Mouse (Mus musculus) frontal cortex, postnatal 25 days (tissue): ENCODE data around the gene Emc4.

Source experiments
- DNase-seq, 2 experiments: peaks; one replicate each; pipeline ENCODE4 v3.0.0; 2022; ENCODE audit warnings: low spot score in 2 of 2

Emc4 gene

GRCm38 (mm10) chr2:112339736-112340135, 28.1 kb downstream of the Emc4 start:
- no peak for DNase-seq

GRCm38 (mm10) chr2:112337211-112337610, 30.6 kb downstream of the Emc4 start:
- no peak for DNase-seq

- DNase-seq: no peak
Observed at GRCm38 (mm10) chr2:112332051-112332898, 35.6 kb downstream of the Emc4 start.

- DNase-seq: no peak
Observed at GRCm38 (mm10) chr2:112328069-112328777, 39.6 kb downstream of the Emc4 start.

DNA sequence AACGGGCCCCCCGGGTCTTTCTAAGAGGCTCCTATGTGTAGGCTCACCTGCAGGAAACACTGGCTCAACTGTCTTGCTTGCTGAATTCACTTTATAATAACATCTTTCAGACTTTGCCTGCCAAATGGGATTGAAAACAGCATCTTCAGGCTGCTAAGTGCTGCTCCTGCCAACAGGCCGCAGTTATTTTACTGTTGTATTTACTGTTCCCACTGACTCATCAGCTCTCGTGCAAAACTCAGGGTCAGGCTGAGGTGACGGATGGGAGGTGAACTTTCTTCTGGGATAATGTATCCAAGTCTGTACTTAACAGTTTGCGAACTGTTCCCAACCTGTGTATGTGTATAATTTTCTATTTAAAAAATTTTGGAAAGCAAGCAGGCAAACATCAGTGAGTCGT, 48.9 kb downstream of the Emc4 start:
- DNase-seq: no peak

DNA sequence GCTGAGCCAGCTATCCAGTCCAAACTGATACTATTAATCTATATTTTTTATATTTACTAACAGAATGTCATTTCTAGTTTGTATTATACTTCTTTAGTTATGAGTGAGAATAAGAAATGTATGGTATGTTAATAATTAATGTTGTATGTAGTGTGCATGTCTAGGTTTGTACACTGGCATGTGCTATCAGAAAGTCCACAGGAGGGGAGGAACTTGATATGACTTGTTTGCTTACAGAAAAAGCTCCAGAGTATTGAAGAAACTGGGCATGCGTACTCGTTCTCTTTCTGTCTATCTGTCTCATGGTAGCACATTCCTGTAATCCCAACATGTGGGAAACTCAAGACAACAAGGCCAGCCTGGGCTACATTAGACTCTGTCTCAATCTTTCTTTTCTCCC, 49.6 kb downstream of the Emc4 start:
- no peak for DNase-seq

DNA sequence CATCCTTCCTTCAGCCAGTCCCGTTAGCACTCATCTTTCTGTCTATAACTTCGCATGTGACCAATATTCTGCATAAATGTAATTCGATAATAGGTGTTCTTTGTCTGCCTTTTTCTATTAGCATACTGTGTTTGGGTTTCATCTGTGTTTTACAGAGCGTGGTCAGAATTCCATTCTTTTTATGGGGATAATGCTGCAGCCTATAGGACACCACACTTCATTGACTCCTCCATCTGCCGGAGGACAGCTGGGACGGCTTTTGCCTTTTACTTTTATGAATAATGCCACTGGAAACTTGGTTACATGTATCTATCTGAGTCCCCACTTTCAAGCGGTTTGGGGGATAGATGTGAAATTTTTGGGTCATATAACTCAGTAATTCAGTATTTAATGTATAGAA, 52.2 kb downstream of the Emc4 start:
- no peak for DNase-seq
